In genomic region chr12:69198164-69198535, GRCm38 (mm10) we compare ENCODE assay signal across 8 mouse cellular contexts. TPM values are rescaled to one million over a fixed set of nuclear protein-coding genes. Genes with fewer than 3 reads are reported as not detected.
DNase-seq lines count a peak whose midpoint lies in the region; ATAC-seq lines count a peak whose summit lies in the region.

TSS of gene Dnaaf2 (minus strand) at chr12:69198429.

- H3K4me2 ChIP-seq in forebrain, embryonic 13.5 days, result peak within 1 kb of the TSS; percentile 91
- peak within 1 kb of the TSS; percentile 97 for H3K4me2 ChIP-seq in neural tube, embryonic 12.5 days (replicated peaks)

- no peaks in the 10 kb centered on the region for H3K9me3 ChIP-seq in forebrain, embryonic 13.5 days (replicated peaks)
- H3K9me3 ChIP-seq in neural tube, embryonic 12.5 days, result no peaks in the 10 kb centered on the region

- peaks cover 32% of the 10 kb centered on the region for H3K36me3 ChIP-seq in forebrain, embryonic 13.5 days (ENCODE audit: poor library complexity, severe bottlenecking)
- H3K36me3 ChIP-seq in neural tube, embryonic 12.5 days, result peaks cover 21% of the 10 kb centered on the region

- H3K4me3 ChIP-seq in forebrain, embryonic 13.5 days, result peak within 1 kb of the TSS; percentile 93
- peak within 1 kb of the TSS; percentile 89 for H3K4me3 ChIP-seq in neural tube, embryonic 12.5 days

- ATAC-seq in forebrain, embryonic 13.5 days, result peak; percentile 25
- peak; percentile 36 to 47; a peak in 3 of 4 replicates for ATAC-seq in hematopoietic stem cell, adult 5-6 weeks (replicated peaks in 1 of 2; ENCODE audit: insufficient read depth in 1 of 2, low FRiP score in 2 of 2, low TSS enrichment in 1 of 2, low read depth in 1 of 2, poor library complexity in 2 of 2, severe bottlenecking in 2 of 2)
- ATAC-seq in neural tube, embryonic 12.5 days (ENCODE audit: low FRiP score, low read depth), result peak; percentile 30

- peak within 1 kb of the TSS; percentile 90 for H3K9ac ChIP-seq in forebrain, embryonic 13.5 days
- peak within 1 kb of the TSS; percentile 86 for H3K9ac ChIP-seq in neural tube, embryonic 12.5 days

- H3K27ac ChIP-seq in forebrain, embryonic 13.5 days, result peak within 1 kb of the TSS; percentile 91
- H3K27ac ChIP-seq in neural tube, embryonic 12.5 days, result peak within 1 kb of the TSS; percentile 81

- peaks cover 29% of the 10 kb centered on the region for H3K4me1 ChIP-seq in forebrain, embryonic 13.5 days
- peaks cover 24% of the 10 kb centered on the region for H3K4me1 ChIP-seq in neural tube, embryonic 12.5 days

- no peaks in the 10 kb centered on the region for H3K27me3 ChIP-seq in forebrain, embryonic 13.5 days
- no peaks in the 10 kb centered on the region for H3K27me3 ChIP-seq in neural tube, embryonic 12.5 days (replicated peaks)

- DNase-seq in Muller cell, postnatal 12 days (ENCODE audit: inconsistent ontology term), result peak; percentile 75
- peak; percentile 62 for DNase-seq in c-Kit-negative CD71-positive TER-119-positive erythroid progenitor cells, embryonic 14.5 days (ENCODE audit: low read depth, low spot score)
- DNase-seq in layer of hippocampus, adult 18-20 months (ENCODE audit: low spot score in 2 of 2), result peak; percentile 27 to 64
- peak; percentile 66 to 75 for DNase-seq in lung, adult 18-20 months
- DNase-seq in thymus, postnatal 4 days, result peak; percentile 69

- under 1% methylated on average over 18 of the region's 18 CpGs for WGBS in forebrain, embryonic 13.5 days
- under 1% methylated on average over 18 of the region's 18 CpGs for WGBS in neural tube, embryonic 12.5 days

RNA-seq across cellular contexts. Expression of gene Dnaaf2, which starts in this region (rescaled TPM):
- 11.1 and 13.5 TPM in 2 replicates for polyA plus RNA-seq in forebrain, embryonic 13.5 days (2015; fragmentation: Nextera tagmentation; extraction: Ambion mirVana)
- 6.7 and 11.3 TPM in 2 replicates for total RNA-seq in hematopoietic stem cell, adult 5-6 weeks (2017)
- 1 to 10 TPM; 1.5 to 1.8 TPM for total RNA-seq in layer of hippocampus, adult 18-20 months (2021)
- polyA plus RNA-seq in neural tube, embryonic 12.5 days (2016; fragmentation: Nextera tagmentation; extraction: Ambion mirVana), result 11.7 and 12.1 TPM in 2 replicates

Comparison
In these comparisons a context has a peak if more than half of its experiments do, and no peak if none do; other contexts are left out.
1. Peak in every context shown above with its lines: DNase-seq, ATAC-seq, H3K4me3 ChIP-seq and H3K27ac ChIP-seq.